Comparison of ENCODE assay signal across 19 mouse cellular contexts in genomic region chr9:52092311-52092710, GRCm38 (mm10).
"Had no signal": no experiment of that assay in that cellular context is flagged by ENCODE, and none has a peak within 500 bp of the region (broad histone marks: within the 10 kb centered on the region; RNA-seq: fewer than 3 reads in every experiment).

No protein-coding gene starts in this region.

- DNase-seq: kidney, adult 9 months; kidney, postnatal 36 days; left cerebral cortex, postnatal 4 days; lung, embryonic 14.5 days; lung, postnatal 10 days; lung, postnatal 4 days; midbrain, embryonic 14.5 days; right cerebral cortex, adult 18-20 months; thymus, adult 2 months; thymus, postnatal 25 days had no signal

- H3K9ac ChIP-seq: limb, embryonic 13.5 days; liver, embryonic 15.5 days; lung, embryonic 14.5 days; neural tube, embryonic 15.5 days had no signal

- H3K27me3 ChIP-seq: limb, embryonic 13.5 days; liver, embryonic 15.5 days; neural tube, embryonic 15.5 days had no signal

- H3K9me3 ChIP-seq: limb, embryonic 13.5 days; liver, embryonic 15.5 days; midbrain, embryonic 10.5 days; neural tube, embryonic 15.5 days had no signal

- H3K4me2 ChIP-seq: limb, embryonic 13.5 days; liver, embryonic 15.5 days; lung, embryonic 14.5 days; neural tube, embryonic 15.5 days had no signal

- H3K4me1 ChIP-seq: liver, embryonic 15.5 days; neural tube, embryonic 15.5 days had no signal

- H3K4me3 ChIP-seq: layer of hippocampus, adult 2 months; limb, embryonic 13.5 days; liver, embryonic 15.5 days; midbrain, embryonic 10.5 days; myocyte; neural tube, embryonic 15.5 days had no signal

- ATAC-seq: intestine, embryonic 16.5 days had no signal

- H3K27ac ChIP-seq: kidney, postnatal 0 days; layer of hippocampus, adult 2 months; limb, embryonic 13.5 days; liver, embryonic 15.5 days; midbrain, embryonic 10.5 days; neural tube, embryonic 15.5 days; stomach, postnatal 0 days had no signal
